Mouse (Mus musculus): ENCODE measurements around the gene C530008M17Rik.

DNA sequence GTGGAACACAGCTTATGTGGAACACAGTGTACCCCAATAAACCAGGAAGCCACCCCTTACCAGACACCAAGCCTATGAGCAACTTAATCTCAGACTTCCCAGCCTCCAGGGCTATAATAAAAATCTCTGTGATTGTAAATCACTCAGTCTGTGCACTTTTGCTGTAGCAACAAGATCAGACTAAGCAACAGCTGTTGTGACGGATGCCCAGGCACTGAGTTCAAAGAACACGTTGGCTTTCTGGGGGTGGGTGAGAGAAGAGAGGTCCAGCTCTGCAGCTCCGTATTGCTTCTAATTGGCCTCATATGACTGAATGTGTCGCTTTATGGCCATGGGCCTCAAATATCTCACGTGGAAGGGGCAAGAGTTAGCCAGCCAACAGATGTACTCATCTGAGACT is 12.2 kb downstream of the C530008M17Rik start:
- no peak for TF ChIP-seq CTCF (IDR thresholded peaks at IDR 0.05; ENCODE audit: insufficient read depth, low read length)
- no peak for TF ChIP-seq POLR2A (IDR thresholded peaks at IDR 0.05; ENCODE audit: borderline replicate concordance, extremely low read depth, low read depth, low read length)

Measured in lung, adult 2 months (tissue).